Mouse (Mus musculus) limb, embryonic 10.5 days (tissue): Measurements from ENCODE around the gene Dnajc3. TPM values are rescaled to one million over a fixed set of nuclear protein-coding genes. Genes with fewer than 3 reads are reported as not detected.

Experiments used
- DNase-seq: peaks from one replicate; pipeline ENCODE4 v3.0.0-alpha.2; 2017; ENCODE audit warnings: low spot score
- H3K27ac ChIP-seq: fragments of 300-500 bp; sonication (generic); 2 replicates; pipeline ENCODE4 v1.5.1; 2016; ENCODE audit warnings: mild to moderate bottlenecking
- H3K27me3 ChIP-seq: fragments of 300-500 bp; sonication (generic); 2 replicates; pipeline ENCODE4 v1.6.1; 2016; ENCODE audit warnings: low read depth, mild to moderate bottlenecking; ENCODE audit not compliant: poor library complexity, severe bottlenecking
- H3K36me3 ChIP-seq: fragments of 300-500 bp; sonication (generic); 2 replicates; pipeline ENCODE4 v1.6.1; 2016; ENCODE audit warnings: mild to moderate bottlenecking, moderate library complexity
- H3K4me1 ChIP-seq: fragments of 300-500 bp; sonication (generic); 2 replicates; pipeline ENCODE4 v1.6.1; 2016
- H3K4me3 ChIP-seq: fragments of 300-500 bp; sonication (generic); 2 replicates; pipeline ENCODE4 v1.5.1; 2016; ENCODE audit warnings: mild to moderate bottlenecking, moderate library complexity
- H3K9me3 ChIP-seq: fragments of 300-500 bp; sonication (generic); replicated peaks from 2 replicates; pipeline ENCODE4 v1.6.1; 2016; ENCODE audit warnings: mild to moderate bottlenecking
- WGBS: fragments of 180-500 bp; shearing (Covaris S2); methylation state at CpG from one replicate; pipeline ENCODE4 v1.1.7; 2016; 5-methylcytosine and 5-hydroxymethylcytosine counted together
- polyA plus RNA-seq: library from polyadenylated mRNA; unstranded; fragments of >200 nt; fragmentation: Nextera tagmentation; extraction: Ambion mirVana; gene quantifications from 2 replicates; pipeline ENCODE4 v1.2.1, GENCODE M21; 2016

Gene Dnajc3
- polyA plus RNA-seq, 1 experiment from 2014 or later = 34.2 TPM

- WGBS = 35% methylated on average over 4 of the region's 4 CpGs
- Histone ChIP-seq H3K27me3 (no peaks in the 10 kb centered on the region), H3K4me1 (peaks cover 49% of the 10 kb centered on the region), H3K4me3 (peak overlapping the region; percentile 99), H3K9me3 (no peaks in the 10 kb centered on the region), H3K27ac (peak overlapping the region; percentile 97), H3K36me3 (no peaks in the 10 kb centered on the region)
- peak; percentile 36 for DNase-seq
Observed at GRCm38 (mm10) chr14:118936952-118937351, 824 bp upstream of the Dnajc3 start.

- peaks cover 6% of the 10 kb centered on the region; the same call in 1 of the 2 replicates for H3K36me3 ChIP-seq
- peak overlapping the region; percentile 99 for H3K4me3 ChIP-seq
- WGBS = 2% methylated on average over 7 of the region's 7 CpGs
- H3K27me3 ChIP-seq = no peaks in the 10 kb centered on the region
- H3K9me3 ChIP-seq = no peaks in the 10 kb centered on the region
- H3K4me1 ChIP-seq = peaks cover 43% of the 10 kb centered on the region
- peak overlapping the region; percentile 97 for H3K27ac ChIP-seq
- DNase-seq = no peak
Observed at GRCm38 (mm10) chr14:118938551-118938950, 775 bp downstream of the Dnajc3 start.

GRCm38 (mm10) chr14:118940796-118941495 is 3.2 kb downstream of the Dnajc3 start:
- DNase-seq = no peak
- Histone ChIP-seq H3K36me3 (peaks cover 6% of the 10 kb centered on the region; the same call in 1 of the 2 replicates), H3K4me1 (peaks cover 42% of the 10 kb centered on the region), H3K4me3 (no peak overlapping the region), H3K27ac (no peak overlapping the region), H3K9me3 (no peaks in the 10 kb centered on the region), H3K27me3 (no peaks in the 10 kb centered on the region)
- WGBS = 82% methylated on average over 4 of the region's 4 CpGs

- Histone ChIP-seq H3K27me3 (no peaks in the 10 kb centered on the region), H3K9me3 (no peaks in the 10 kb centered on the region), H3K27ac (peak overlapping the region; percentile 20; the same call in 1 of the 2 replicates), H3K4me3 (no peak overlapping the region), H3K4me1 (peaks cover 32% of the 10 kb centered on the region), H3K36me3 (peaks cover 6% of the 10 kb centered on the region; the same call in 1 of the 2 replicates)
- DNase-seq = no peak
- WGBS = 45% methylated on average over 12 of the region's 12 CpGs
Observed at GRCm38 (mm10) chr14:118942076-118942475, 4.3 kb downstream of the Dnajc3 start.

- H3K4me1 ChIP-seq = peaks cover 15% of the 10 kb centered on the region
- H3K9me3 ChIP-seq = no peaks in the 10 kb centered on the region
- no peak for DNase-seq
- peaks cover 6% of the 10 kb centered on the region; the same call in 1 of the 2 replicates for H3K36me3 ChIP-seq
- no peaks in the 10 kb centered on the region for H3K27me3 ChIP-seq
- 89% methylated on average over 2 of the region's 2 CpGs for WGBS
- no peak overlapping the region for H3K27ac ChIP-seq
- no peak overlapping the region for H3K4me3 ChIP-seq
Observed at GRCm38 (mm10) chr14:118944702-118945101, 6.9 kb downstream of the Dnajc3 start.

DNA sequence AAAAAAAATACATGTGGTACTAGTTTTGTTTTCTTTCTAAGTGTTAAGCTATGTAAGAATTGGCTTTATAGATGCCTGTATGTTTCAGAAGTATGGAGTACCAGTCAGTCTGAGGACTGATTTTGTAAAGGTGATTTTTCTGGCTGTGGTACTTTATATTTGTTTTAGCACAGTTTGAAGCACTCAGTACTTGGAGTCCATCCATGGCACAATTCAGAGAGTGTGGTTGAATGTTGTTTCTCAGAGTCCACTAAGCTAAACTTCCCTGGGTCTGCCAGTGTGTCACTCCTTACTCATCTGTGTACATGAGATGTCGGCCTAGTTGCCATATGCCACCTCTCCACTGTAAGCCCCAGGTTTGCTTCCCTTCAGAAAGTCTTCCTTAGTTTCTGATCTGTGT is 11.1 kb downstream of the Dnajc3 start:
- no peak for DNase-seq
- Histone ChIP-seq H3K36me3 (peaks cover 10% of the 10 kb centered on the region), H3K9me3 (no peaks in the 10 kb centered on the region), H3K4me1 (no peaks in the 10 kb centered on the region), H3K27me3 (no peaks in the 10 kb centered on the region), H3K4me3 (no peak overlapping the region), H3K27ac (no peak overlapping the region)
- 91% methylated on average over 1 of the region's 1 CpGs for WGBS

GRCm38 (mm10) chr14:118951912-118952583 is 14.3 kb downstream of the Dnajc3 start:
- Histone ChIP-seq H3K36me3 (peaks cover 36% of the 10 kb centered on the region), H3K4me1 (no peaks in the 10 kb centered on the region), H3K27ac (no peak overlapping the region), H3K4me3 (no peak overlapping the region), H3K9me3 (no peaks in the 10 kb centered on the region), H3K27me3 (no peaks in the 10 kb centered on the region)
- WGBS = 95% methylated on average over 9 of the region's 9 CpGs
- DNase-seq = no peak

DNA sequence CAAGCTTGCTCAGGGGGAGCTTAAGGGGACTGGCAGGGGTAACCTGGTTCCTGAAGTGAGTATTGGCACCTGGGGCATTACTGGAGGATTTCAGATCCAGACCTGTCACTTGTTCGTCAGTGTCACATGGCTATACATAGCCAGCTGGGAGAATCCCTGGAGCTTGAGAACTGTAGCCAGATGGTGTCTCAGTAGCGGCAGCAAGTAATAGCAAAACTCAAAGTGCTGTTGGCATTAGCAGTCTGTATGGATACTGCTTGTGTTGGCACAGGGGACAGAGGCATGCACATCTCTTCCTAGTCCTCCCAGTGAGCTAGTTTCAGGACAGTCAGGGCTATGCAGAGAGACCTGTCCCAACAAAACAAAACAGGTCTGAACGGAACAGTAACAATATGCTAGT is 20.2 kb downstream of the Dnajc3 start:
- DNase-seq = no peak
- H3K9me3 ChIP-seq = no peaks in the 10 kb centered on the region
- 95% methylated on average over 3 of the region's 3 CpGs for WGBS
- H3K4me3 ChIP-seq = no peak overlapping the region
- H3K27me3 ChIP-seq = no peaks in the 10 kb centered on the region
- no peak overlapping the region for H3K27ac ChIP-seq
- no peaks in the 10 kb centered on the region for H3K4me1 ChIP-seq
- peaks cover 89% of the 10 kb centered on the region for H3K36me3 ChIP-seq

DNA sequence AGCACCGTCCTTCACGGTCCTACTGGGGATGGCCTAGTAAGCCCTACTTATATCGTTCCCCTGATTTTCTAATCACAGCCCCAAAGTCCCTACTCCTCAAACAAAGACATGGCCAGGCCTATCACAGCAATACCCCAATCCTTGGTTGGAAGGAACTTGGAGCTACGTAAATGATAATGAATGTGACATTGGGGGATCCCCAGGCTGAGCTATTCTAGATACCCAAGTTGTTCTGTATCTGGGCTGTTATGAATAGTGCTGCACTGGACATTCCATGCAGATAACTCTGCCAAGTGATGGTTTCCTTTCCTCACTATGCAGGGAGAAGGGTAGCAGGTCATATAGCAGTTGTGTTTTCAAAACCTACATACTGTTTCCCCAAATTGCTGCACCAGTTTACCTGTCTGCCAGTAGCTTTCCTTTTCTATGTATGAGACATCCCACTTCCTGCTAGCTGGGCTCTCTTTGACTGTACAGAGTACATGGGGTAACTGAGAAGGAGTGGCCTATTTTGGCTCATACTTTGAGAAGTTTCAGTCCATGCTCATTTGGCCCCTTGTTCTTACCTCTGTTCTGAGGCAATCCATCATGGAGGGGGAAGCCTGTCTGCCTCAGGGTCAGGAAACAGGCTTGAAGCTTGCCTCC is 27.7 kb downstream of the Dnajc3 start:
- peaks cover 60% of the 10 kb centered on the region for H3K36me3 ChIP-seq
- no peaks in the 10 kb centered on the region for H3K27me3 ChIP-seq
- DNase-seq = no peak
- H3K4me3 ChIP-seq = no peak overlapping the region
- no peaks in the 10 kb centered on the region for H3K9me3 ChIP-seq
- no peaks in the 10 kb centered on the region for H3K4me1 ChIP-seq
- 94% methylated on average over 4 of the region's 4 CpGs for WGBS
- H3K27ac ChIP-seq = no peak overlapping the region

DNA sequence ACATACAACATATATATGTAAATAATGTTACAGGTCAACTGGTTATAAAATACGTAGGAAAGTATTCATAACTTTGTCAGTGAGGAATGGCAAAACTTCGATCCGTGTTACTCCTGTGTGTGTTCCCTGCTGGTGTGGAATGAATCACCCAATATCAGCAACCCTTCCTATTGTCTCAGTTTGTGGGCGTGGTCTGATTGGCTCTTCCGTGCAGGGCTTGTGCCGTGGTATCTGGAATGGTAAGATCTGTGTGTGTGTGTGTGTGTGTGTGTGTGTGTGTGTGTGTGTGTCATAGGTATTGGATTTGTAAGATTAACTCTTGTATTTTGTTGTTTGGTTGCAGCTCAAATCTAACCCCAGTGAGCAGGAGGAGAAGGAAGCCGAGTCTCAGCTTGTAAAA is 29.9 kb downstream of the Dnajc3 start:
- Histone ChIP-seq H3K27ac (no peak overlapping the region), H3K4me3 (no peak overlapping the region), H3K9me3 (no peaks in the 10 kb centered on the region), H3K4me1 (no peaks in the 10 kb centered on the region), H3K36me3 (peaks cover 60% of the 10 kb centered on the region), H3K27me3 (no peaks in the 10 kb centered on the region)
- no peak for DNase-seq
- WGBS = 91% methylated on average over 7 of the region's 7 CpGs

DNA sequence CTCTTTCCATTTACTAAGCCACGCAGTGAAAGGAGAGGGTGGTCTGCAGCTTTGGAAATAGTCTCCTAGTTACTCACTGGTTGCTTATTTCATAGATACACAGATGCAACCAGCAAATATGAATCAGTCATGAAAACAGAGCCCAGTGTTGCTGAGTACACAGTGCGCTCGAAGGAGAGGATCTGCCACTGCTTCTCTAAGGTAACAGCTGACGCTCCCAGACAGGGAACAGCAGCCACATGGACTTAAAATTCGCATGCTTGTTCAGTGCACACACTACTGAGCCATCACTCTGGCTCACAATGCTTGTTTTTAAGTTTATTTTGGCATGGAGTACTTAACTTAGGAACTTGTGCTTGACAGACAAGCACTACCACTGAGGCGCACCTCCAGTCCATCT is 34.5 kb downstream of the Dnajc3 start:
- peaks cover 99% of the 10 kb centered on the region for H3K36me3 ChIP-seq
- H3K9me3 ChIP-seq = no peaks in the 10 kb centered on the region
- H3K27me3 ChIP-seq = no peaks in the 10 kb centered on the region
- H3K4me1 ChIP-seq = no peaks in the 10 kb centered on the region
- peak; percentile 10 for DNase-seq
- no peak overlapping the region for H3K4me3 ChIP-seq
- H3K27ac ChIP-seq = no peak overlapping the region
- WGBS = 92% methylated on average over 6 of the region's 6 CpGs

GRCm38 (mm10) chr14:118977136-118977816 is 39.5 kb downstream of the Dnajc3 start:
- Histone ChIP-seq H3K36me3 (peaks cover 85% of the 10 kb centered on the region), H3K4me3 (no peak overlapping the region), H3K27me3 (no peaks in the 10 kb centered on the region), H3K27ac (no peak overlapping the region), H3K9me3 (no peaks in the 10 kb centered on the region), H3K4me1 (no peaks in the 10 kb centered on the region)
- no peak for DNase-seq
- WGBS = 74% methylated on average over 8 of the region's 8 CpGs
